Mouse (Mus musculus): ENCODE measurements at regions not wholly inside any gene's neighbourhood (a gene's known extent, or its start where the extent isn't known, plus 50 kb on each side); places are given as distances from the start of the nearest gene placed in this dataset.

DNA sequence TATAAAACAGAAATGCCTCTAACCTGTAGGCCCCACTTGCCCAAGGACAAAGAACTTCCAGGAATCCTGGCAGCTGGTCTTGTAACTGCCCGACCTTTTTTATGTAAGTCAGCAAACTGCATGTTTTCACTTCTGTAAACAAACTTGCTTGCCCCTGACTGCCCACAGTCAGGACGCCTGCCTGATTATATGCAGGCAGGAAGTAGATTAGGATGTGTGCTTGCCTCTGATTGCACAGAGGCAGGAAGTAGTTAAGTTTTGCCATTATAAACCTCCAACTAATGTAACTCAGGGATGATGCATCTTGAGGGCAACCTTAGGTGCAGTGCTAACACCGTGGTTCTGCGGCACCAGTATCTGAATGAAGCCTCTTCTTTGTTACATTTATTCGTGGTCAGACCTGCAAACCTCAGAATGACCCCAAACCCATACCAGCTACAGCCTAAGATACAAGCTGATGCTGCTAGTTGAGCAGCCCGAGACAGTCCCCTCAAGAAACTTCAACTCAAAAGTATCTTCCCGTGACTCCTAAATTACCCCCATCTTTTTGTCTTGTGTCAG, 114.8 kb downstream of the Rpap3 start:
- TF ChIP-seq CTCF (IDR thresholded peaks at IDR 0.05; ENCODE audit: borderline replicate concordance, control insufficient read depth, extremely low read depth, insufficient read depth, low read length, poor library complexity) (no peak), POLR2A (IDR thresholded peaks at IDR 0.05; ENCODE audit: control insufficient read depth, extremely low read depth, insufficient read depth, low read length, poor library complexity) (no peak)
